Mouse (Mus musculus): Measurements from ENCODE around the gene Mb. TPM values are rescaled to one million over a fixed set of nuclear protein-coding genes. Genes with fewer than 3 reads are reported as not detected.

The Mb gene
- total RNA-seq (2022) = 1,000 to 10,000 TPM; 3,053 to 3,564 (median 3,434) TPM

GRCm38 (mm10) chr15:77050570-77050969 is at the start of gene Mb:
Mb (minus strand) TSS chr15:77050670.
- no peak for DNase-seq (ENCODE audit: low spot score in 2 of 2)

- DNase-seq (ENCODE audit: low spot score in 2 of 2) = no peak
These were observed 49.3 kb upstream of the Mb start for GRCm38 (mm10) chr15:77099756-77100155.

- DNase-seq (ENCODE audit: low spot score in 2 of 2) = no peak
These were observed 46.9 kb upstream of the Mb start for GRCm38 (mm10) chr15:77097358-77097757.

GRCm38 (mm10) chr15:77095216-77095615 is 44.7 kb upstream of the Mb start:
- no peak for DNase-seq (ENCODE audit: low spot score in 2 of 2)

- no peak for DNase-seq (ENCODE audit: low spot score in 2 of 2)
These were observed 44.0 kb upstream of the Mb start for GRCm38 (mm10) chr15:77094431-77094830.

- DNase-seq (ENCODE audit: low spot score in 2 of 2) = no peak
These were observed 40.9 kb upstream of the Mb start for GRCm38 (mm10) chr15:77091394-77091793.

- DNase-seq (ENCODE audit: low spot score in 2 of 2) = no peak
These were observed 40.1 kb upstream of the Mb start for GRCm38 (mm10) chr15:77090531-77090930.

GRCm38 (mm10) chr15:77089249-77089648 is 38.8 kb upstream of the Mb start:
- no peak for DNase-seq (ENCODE audit: low spot score in 2 of 2)

GRCm38 (mm10) chr15:77086488-77086887 is 36.0 kb upstream of the Mb start:
- no peak for DNase-seq (ENCODE audit: low spot score in 2 of 2)

- DNase-seq (ENCODE audit: low spot score in 2 of 2) = no peak
These were observed 35.3 kb upstream of the Mb start for GRCm38 (mm10) chr15:77085818-77086217.

GRCm38 (mm10) chr15:77081454-77081853 is 31.0 kb upstream of the Mb start:
- no peak for DNase-seq (ENCODE audit: low spot score in 2 of 2)

- no peak for DNase-seq (ENCODE audit: low spot score in 2 of 2)
These were observed 30.3 kb upstream of the Mb start for GRCm38 (mm10) chr15:77080684-77081254.

- DNase-seq (ENCODE audit: low spot score in 2 of 2) = peak; percentile 52 to 62
These were observed 29.5 kb upstream of the Mb start for GRCm38 (mm10) chr15:77079890-77080361.

- DNase-seq (ENCODE audit: low spot score in 2 of 2) = no peak
These were observed 28.9 kb upstream of the Mb start for GRCm38 (mm10) chr15:77079256-77079822.

- DNase-seq (ENCODE audit: low spot score in 2 of 2) = no peak
These were observed 28.3 kb upstream of the Mb start for GRCm38 (mm10) chr15:77078786-77079185.

GRCm38 (mm10) chr15:77077906-77078305 is 27.4 kb upstream of the Mb start:
- DNase-seq (ENCODE audit: low spot score in 2 of 2) = no peak

GRCm38 (mm10) chr15:77076523-77076922 is 26.1 kb upstream of the Mb start:
- DNase-seq (ENCODE audit: low spot score in 2 of 2) = no peak

- DNase-seq (ENCODE audit: low spot score in 2 of 2) = no peak
These were observed 22.2 kb upstream of the Mb start for GRCm38 (mm10) chr15:77072556-77073163.

GRCm38 (mm10) chr15:77071501-77071900 is 21.0 kb upstream of the Mb start:
- no peak for DNase-seq (ENCODE audit: low spot score in 2 of 2)

- no peak for DNase-seq (ENCODE audit: low spot score in 2 of 2)
These were observed 20.3 kb upstream of the Mb start for GRCm38 (mm10) chr15:77070745-77071268.

- no peak for DNase-seq (ENCODE audit: low spot score in 2 of 2)
These were observed 18.5 kb upstream of the Mb start for GRCm38 (mm10) chr15:77069019-77069418.

GRCm38 (mm10) chr15:77068439-77068861 is 18.0 kb upstream of the Mb start:
- no peak for DNase-seq (ENCODE audit: low spot score in 2 of 2)

GRCm38 (mm10) chr15:77066233-77066632 is 15.8 kb upstream of the Mb start:
- DNase-seq (ENCODE audit: low spot score in 2 of 2) = no peak
